Mouse (Mus musculus) MEL (cell line): ENCODE measurements around the gene Isg20l2.

Experiments used
- CTCF ChIP-seq, 3 experiments: IDR thresholded peaks in 2 of 3; conservative IDR thresholded peaks in 1 of 3; 2 replicates each; pipeline ENCODE4 v1.5.1; 2011 to 2012; ENCODE audit warnings: low read length in 3 of 3, low read depth in 2 of 3, mild to moderate bottlenecking in 2 of 3, improper control_type of control experiment in 1 of 3, inconsistent platforms in 1 of 3, mixed read lengths in 1 of 3, moderate library complexity in 1 of 3; ENCODE audit not compliant: control insufficient read depth in 1 of 3, insufficient read depth in 1 of 3, poor library complexity in 1 of 3, severe bottlenecking in 1 of 3
- RCOR1 ChIP-seq: IDR thresholded peaks from 2 replicates; pipeline ENCODE4 v1.6.1; 2012; ENCODE audit warnings: low read depth, mild to moderate bottlenecking, inconsistent platforms, low read length, improper control_type of control experiment

DNA sequence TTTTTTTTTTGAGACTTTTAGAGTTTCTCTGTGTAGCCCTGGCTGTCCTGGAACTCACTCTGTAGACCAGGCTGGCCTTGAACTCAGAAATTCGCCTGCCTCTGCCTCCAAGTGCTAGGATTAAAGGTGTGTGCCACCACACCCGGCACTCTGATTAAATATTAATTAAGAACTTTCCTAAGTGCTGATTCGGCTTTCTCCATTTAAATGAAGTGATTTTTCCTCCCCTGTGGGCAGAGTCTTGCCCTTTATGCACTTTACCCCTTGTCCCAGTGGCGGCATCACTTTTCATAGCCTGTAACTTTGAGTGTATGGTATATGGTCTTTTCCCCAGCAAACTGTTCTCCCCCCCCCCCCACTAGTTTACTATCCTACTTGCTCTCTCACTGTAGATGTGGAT lies 5.1 kb downstream of the Isg20l2 start:
- TF ChIP-seq CTCF (IDR thresholded peaks at IDR 0.05 in 2 of 3, conservative IDR thresholded peaks at IDR 0.05 in 1 of 3; ENCODE audit: control insufficient read depth in 1 of 3, insufficient read depth in 1 of 3, low read depth in 2 of 3, low read length in 3 of 3, poor library complexity in 1 of 3, severe bottlenecking in 1 of 3) (no peak), RCOR1 (no peak)
